Mouse (Mus musculus) embryonic fibroblast, embryonic 13.5 days (primary cell): Measurements from ENCODE around the gene Stpg2.

Experiments used
- CTCF ChIP-seq: IDR thresholded peaks from 2 replicates; pipeline ENCODE4 v1.5.1; 2011; ENCODE audit warnings: mild to moderate bottlenecking, control low read depth, low read length, moderate library complexity, borderline replicate concordance; ENCODE audit not compliant: insufficient read depth
- POLR2A ChIP-seq: IDR thresholded peaks from 2 replicates; pipeline ENCODE4 v1.6.1; 2011; ENCODE audit warnings: low read depth, mild to moderate bottlenecking, control low read depth, low read length, moderate library complexity

- TF ChIP-seq CTCF: no peak
- no peak for TF ChIP-seq POLR2A
Observed at GRCm38 (mm10) chr3:139419142-139419541, 213.6 kb downstream of the Stpg2 start.
